Mouse (Mus musculus) skeletal muscle tissue, postnatal 0 days (tissue): Measurements from ENCODE around the gene Mcrs1. TPM values are rescaled to one million over a fixed set of nuclear protein-coding genes. Genes with fewer than 3 reads are reported as not detected.

Experiments used
- polyA plus RNA-seq: library from polyadenylated mRNA; unstranded; fragments of >200 nt; fragmentation: Nextera tagmentation; extraction: Ambion mirVana; gene quantifications from 2 replicates; pipeline ENCODE4 v1.2.1, GENCODE M21; 2015

Mcrs1 gene
- polyA plus RNA-seq = 100 and 106 TPM in 2 replicates

DNA sequence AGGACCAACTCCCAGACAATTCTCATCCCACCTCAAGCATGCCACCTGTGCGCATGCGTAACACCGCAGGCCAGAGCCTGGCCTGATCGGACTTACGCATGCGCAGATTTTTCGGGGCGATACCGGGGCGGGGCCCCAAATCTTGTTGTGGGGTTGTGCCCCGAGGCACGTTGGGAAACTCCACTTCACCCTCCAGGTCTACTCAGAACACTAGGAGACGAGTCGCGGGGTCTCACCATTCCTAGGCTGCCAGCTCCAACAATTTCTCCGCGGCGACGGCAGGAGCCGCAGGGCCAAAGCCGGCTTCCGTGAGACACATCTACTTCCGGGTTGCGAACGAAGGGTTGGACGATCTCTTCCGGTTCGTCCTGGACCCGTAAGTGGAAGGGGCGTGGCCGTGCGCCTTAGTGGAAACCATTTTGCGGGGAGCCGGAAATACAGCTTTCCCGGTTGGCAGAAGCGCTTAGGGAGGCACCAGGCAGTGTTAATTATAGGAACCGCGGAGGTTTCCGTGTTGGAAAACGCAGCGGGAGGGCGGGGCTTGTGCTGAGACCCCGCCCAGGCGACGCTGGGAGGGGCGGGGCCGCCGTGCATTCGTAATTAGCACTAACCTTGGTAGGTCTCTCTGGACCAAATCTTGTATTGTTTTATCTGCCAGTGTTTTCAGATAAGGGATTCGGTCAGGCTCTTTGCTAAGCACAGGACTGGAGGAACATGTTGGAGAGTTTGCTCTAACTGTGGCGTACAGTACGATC lies at the start of gene Mcrs1:
TSS of gene Mcrs1 (minus strand) at position 336 of the 755 bp plus-strand sequence.

DNA sequence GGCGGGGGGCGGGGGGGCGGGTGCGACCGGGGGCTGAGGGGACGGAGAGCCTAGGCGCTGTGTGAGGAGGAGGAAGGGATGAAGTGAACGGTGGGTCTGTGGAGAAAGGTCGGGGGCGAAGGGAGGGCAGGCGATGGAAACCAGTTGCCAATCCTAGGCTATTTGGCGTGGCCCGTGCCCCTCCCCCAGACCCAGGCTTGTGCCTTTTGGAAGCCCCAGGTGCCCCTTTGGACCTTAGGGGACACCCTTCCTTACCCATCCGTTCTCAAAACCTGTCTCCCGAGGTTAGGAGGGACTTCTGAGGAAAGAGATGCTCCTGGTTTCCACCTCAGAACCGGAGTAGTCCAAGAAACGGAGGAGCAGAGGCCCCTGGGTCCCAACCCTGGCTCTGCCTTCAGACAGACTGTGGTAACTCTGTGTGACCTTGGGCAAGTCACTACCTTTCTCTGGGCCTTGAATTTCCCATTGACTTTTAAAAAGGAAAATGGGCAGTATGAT lies 43.8 kb upstream of the Mcrs1 start, which contains the start of gene Fam186b:
TSS of gene Fam186b (minus strand) at position 405 of the 498 bp plus-strand sequence.

DNA sequence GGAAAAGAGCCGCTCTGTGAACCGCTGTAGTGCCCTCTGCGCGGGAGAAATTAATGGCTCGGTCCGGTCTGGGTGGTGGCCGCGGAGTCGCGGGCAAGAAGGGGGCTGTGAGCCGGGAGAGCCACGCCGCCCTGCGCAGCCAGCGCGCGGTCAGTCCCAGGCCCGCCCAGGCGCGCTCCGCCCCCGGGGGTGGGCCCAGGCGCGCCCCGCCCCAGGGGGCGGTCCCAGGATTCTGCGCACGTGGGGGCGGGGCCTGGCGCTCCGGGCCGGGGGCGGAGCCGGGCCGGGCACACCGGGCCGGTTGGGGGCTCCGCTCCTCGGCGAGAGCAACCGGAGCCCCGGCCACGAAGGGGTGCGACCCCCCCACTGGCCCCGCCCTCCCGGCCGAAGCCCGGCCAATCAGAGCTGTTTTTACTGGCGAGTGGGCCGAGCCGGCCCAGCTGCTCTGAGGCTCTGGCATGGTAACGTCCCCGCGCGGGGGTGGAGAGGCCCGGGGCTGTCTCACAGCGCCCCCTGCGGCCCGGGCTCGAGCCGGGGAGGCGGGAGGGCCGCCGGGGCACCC lies 43.1 kb upstream of the Mcrs1 start, which contains the start of gene Prpf40b:
TSS of gene Prpf40b (plus strand) at position 275 of the 562 bp plus-strand sequence.

DNA sequence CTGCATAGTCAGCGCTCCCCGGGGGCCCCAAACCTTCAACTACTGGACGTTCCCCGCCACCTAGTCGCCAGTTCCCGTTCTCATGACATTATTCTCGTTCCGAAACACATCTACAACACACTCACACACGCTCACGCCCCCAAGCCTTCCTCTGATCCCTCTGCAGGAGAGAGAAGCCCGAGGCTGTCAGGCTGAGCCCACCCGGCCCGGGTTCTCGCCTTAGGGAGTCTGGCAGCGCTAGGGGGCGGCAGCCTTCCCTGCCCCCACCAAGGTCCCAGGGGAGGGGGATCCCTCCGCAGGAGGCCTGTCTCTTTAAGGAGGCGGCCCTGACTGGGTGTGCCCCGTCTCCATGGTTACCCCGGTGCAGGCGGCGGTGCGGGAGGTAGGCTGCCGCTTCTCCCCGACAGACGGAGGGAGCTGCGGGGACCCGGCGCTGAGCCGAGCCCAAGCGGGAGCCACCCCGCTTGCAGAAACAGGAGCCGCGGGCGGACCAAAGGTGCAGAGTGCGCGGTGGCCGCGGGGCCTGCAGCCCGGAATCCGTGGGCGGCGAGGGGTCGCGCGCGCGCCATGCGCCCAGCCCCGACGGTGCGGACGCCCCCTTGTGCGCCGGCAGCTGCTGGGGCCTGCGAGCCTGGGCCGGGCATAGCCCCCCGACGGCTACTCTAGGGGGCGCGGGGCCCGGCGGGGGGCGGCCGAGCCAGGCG lies 27.4 kb downstream of the Mcrs1 start, which contains the start of gene Kcnh3:
TSS of gene Kcnh3 (plus strand) at position 654 of the 704 bp plus-strand sequence.

Other genes starting within 250 kb of the Mcrs1 start
- 32.2 and 35.7 TPM in 2 replicates for gene Tuba1c, start 222.1 kb downstream of the Mcrs1 start, polyA plus RNA-seq
- 0.68 and 1.4 TPM in 2 replicates for gene Prph, start 196.8 kb downstream of the Mcrs1 start, polyA plus RNA-seq
- gene Troap, start 177.4 kb downstream of the Mcrs1 start, polyA plus RNA-seq = 5.8 and 7.8 TPM in 2 replicates
- not detected in 2 replicates for gene C1ql4, start 164.1 kb downstream of the Mcrs1 start, polyA plus RNA-seq
- 0.11 TPM in 1 of 2 replicates, not detected in the other for gene Dnajc22, start 158.8 kb downstream of the Mcrs1 start, polyA plus RNA-seq
- 12.8 and 14.5 TPM in 2 replicates for gene Spats2, start 126.0 kb downstream of the Mcrs1 start, polyA plus RNA-seq
- 0.06 and 0.15 TPM in 2 replicates for gene Kcnh3, start 27.1 kb downstream of the Mcrs1 start, polyA plus RNA-seq
- gene Prpf40b, start 43.1 kb upstream of the Mcrs1 start, polyA plus RNA-seq = 19.6 and 23.4 TPM in 2 replicates
- gene Fam186b, start 43.9 kb upstream of the Mcrs1 start, polyA plus RNA-seq = 0.09 and 0.10 TPM in 2 replicates
- 9.2 and 11.1 TPM in 2 replicates for gene Fmnl3, start 118.5 kb upstream of the Mcrs1 start, polyA plus RNA-seq
- gene Tmbim6, start 140.9 kb upstream of the Mcrs1 start, polyA plus RNA-seq = 172 and 228 TPM in 2 replicates
- 6.8 and 7.2 TPM in 2 replicates for gene Nckap5l, start 205.8 kb upstream of the Mcrs1 start, polyA plus RNA-seq
- 11.0 and 11.6 TPM in 2 replicates for gene Bcdin3d, start 222.8 kb upstream of the Mcrs1 start, polyA plus RNA-seq